Mouse (Mus musculus): ENCODE data around the gene Foxo1. TPM values are rescaled to one million over a fixed set of nuclear protein-coding genes. Genes with fewer than 3 reads are reported as not detected.

Foxo1 gene
- polyA plus RNA-seq, 1 experiment from 2014 or later: 3.4 TPM

DNA sequence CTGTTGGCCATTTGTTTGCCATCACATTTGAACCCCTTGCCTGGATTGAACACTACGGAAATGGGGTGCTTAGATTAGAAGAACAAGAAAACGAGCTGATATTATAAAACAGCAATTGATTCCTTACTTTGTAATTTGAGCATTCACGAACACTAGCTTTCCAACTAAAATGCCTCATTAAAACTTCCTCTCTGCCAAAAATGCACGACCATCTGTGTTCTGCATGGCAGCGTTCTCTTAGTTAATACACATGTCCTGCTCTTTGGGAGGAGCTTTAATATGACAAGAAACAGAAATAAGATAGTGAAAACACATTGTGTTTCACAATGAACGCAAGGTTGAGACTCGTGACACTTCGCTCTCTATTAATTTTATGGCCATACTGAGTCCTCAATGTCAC, 3.8 kb upstream of the Foxo1 start:
- Histone ChIP-seq H3K9me3 (ENCODE audit: control insufficient read depth, low read length) (no peaks in the 10 kb centered on the region), H3K4me3 (ENCODE audit: low read depth, low read length) (no peak overlapping the region), H3K4me1 (replicated peaks; ENCODE audit: control insufficient read depth, insufficient read depth) (0 out of 2 replicates have a peak, but pooled peaks cover 3% of the 10 kb centered on the region), H3K27me3 (ENCODE audit: control insufficient read depth, insufficient read depth, low read length) (no peaks in the 10 kb centered on the region), H3K27ac (replicated peaks) (no peak overlapping the region), H3K4me2 (replicated peaks; ENCODE audit: low read depth) (no peak overlapping the region), H3K9ac (ENCODE audit: low read length) (no peak overlapping the region), H3K36me3 (ENCODE audit: control insufficient read depth, insufficient read depth, low read length) (no peaks in the 10 kb centered on the region)
- TF ChIP-seq CTCF (IDR thresholded peaks at IDR 0.05; ENCODE audit: low read depth) (no peak), EP300 (optimal IDR thresholded peaks at IDR 0.05) (no peak)
- 82% methylated on average over 8 of the region's 8 CpGs for WGBS
- DNase-seq (ENCODE audit: low spot score): no peak
- ATAC-seq (ENCODE audit: low FRiP score, low TSS enrichment): no peak

GRCm38 (mm10) chr3:52266606-52267160, 1.5 kb upstream of the Foxo1 start:
- Histone ChIP-seq H3K9me3 (ENCODE audit: control insufficient read depth, low read length) (no peaks in the 10 kb centered on the region), H3K4me1 (replicated peaks; ENCODE audit: control insufficient read depth, insufficient read depth) (0 out of 2 replicates have a peak, but pooled peaks cover 3% of the 10 kb centered on the region), H3K27me3 (ENCODE audit: control insufficient read depth, insufficient read depth, low read length) (no peaks in the 10 kb centered on the region), H3K4me3 (ENCODE audit: low read depth, low read length) (peak overlapping the region; percentile 87), H3K36me3 (ENCODE audit: control insufficient read depth, insufficient read depth, low read length) (no peaks in the 10 kb centered on the region), H3K4me2 (replicated peaks; ENCODE audit: low read depth) (peak overlapping the region; percentile 93), H3K9ac (ENCODE audit: low read length) (no peak overlapping the region; the same call in 1 of the 2 replicates), H3K27ac (replicated peaks) (no peak overlapping the region)
- 12% methylated on average over 17 of the region's 17 CpGs for WGBS
- DNase-seq (ENCODE audit: low spot score): no peak
- TF ChIP-seq CTCF (IDR thresholded peaks at IDR 0.05; ENCODE audit: low read depth) (no peak; the same call in 1 of the 2 replicates), EP300 (optimal IDR thresholded peaks at IDR 0.05) (no peak)
- ATAC-seq (ENCODE audit: low FRiP score, low TSS enrichment): no peak

DNA sequence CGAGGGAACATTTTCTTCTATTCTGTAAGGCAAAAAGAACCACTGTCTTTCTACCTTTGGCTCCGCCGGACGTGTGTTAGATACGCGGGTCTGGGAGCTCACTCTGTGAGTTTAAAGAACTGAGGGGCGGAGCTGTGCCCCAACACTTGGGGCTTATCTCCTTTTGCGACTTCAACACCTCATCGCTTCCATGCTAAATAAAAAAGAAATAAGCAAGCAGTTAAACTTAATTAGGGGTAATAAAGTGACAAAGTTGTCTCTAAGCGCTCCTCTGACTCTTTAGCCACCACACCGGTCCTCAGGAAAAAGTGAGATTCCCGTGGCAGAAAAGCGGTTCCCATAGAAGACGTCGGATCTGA, 864 bp upstream of the Foxo1 start:
- H3K4me3 ChIP-seq (ENCODE audit: low read depth, low read length): peak overlapping the region; percentile 87
- peak overlapping the region; percentile 93 for H3K4me2 ChIP-seq (replicated peaks; ENCODE audit: low read depth)
- no peak for ATAC-seq (ENCODE audit: low FRiP score, low TSS enrichment)
- H3K9me3 ChIP-seq (ENCODE audit: control insufficient read depth, low read length): no peaks in the 10 kb centered on the region
- no peaks in the 10 kb centered on the region for H3K27me3 ChIP-seq (ENCODE audit: control insufficient read depth, insufficient read depth, low read length)
- 1% methylated on average over 15 of the region's 15 CpGs for WGBS
- no peak for DNase-seq (ENCODE audit: low spot score)
- peak overlapping the region; percentile 63 for H3K9ac ChIP-seq (ENCODE audit: low read length)
- H3K4me1 ChIP-seq (replicated peaks; ENCODE audit: control insufficient read depth, insufficient read depth): 0 out of 2 replicates have a peak, but pooled peaks cover 3% of the 10 kb centered on the region
- no peaks in the 10 kb centered on the region for H3K36me3 ChIP-seq (ENCODE audit: control insufficient read depth, insufficient read depth, low read length)
- peak overlapping the region; percentile 77; the same call in 1 of the 2 replicates for H3K27ac ChIP-seq (replicated peaks)
- TF ChIP-seq CTCF (IDR thresholded peaks at IDR 0.05; ENCODE audit: low read depth) (no peak), EP300 (optimal IDR thresholded peaks at IDR 0.05) (no peak)

DNA sequence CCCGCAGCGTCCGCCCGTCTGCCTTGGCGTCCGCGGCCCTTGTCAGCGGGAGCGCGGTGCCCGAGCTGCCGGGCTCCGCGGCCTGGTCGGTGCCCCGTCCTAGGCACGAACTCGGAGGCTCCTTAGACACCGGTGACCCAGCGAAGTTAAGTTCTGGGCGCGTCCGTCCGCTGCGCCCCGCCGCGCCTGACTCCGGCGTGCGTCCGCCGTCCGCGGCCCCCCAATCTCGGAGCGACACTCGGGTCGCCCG, 276 bp downstream of the Foxo1 start:
- peak overlapping the region; percentile 93 for H3K4me2 ChIP-seq (replicated peaks; ENCODE audit: low read depth)
- peak overlapping the region; percentile 96 for H3K27ac ChIP-seq (replicated peaks)
- H3K9ac ChIP-seq (ENCODE audit: low read length): peak overlapping the region; percentile 88
- peak overlapping the region; percentile 87 for H3K4me3 ChIP-seq (ENCODE audit: low read depth, low read length)
- 0% methylated on average over 17 of the region's 40 CpGs for WGBS
- H3K27me3 ChIP-seq (ENCODE audit: control insufficient read depth, insufficient read depth, low read length): no peaks in the 10 kb centered on the region
- 0 out of 2 replicates have a peak, but pooled peaks cover 3% of the 10 kb centered on the region for H3K4me1 ChIP-seq (replicated peaks; ENCODE audit: control insufficient read depth, insufficient read depth)
- H3K9me3 ChIP-seq (ENCODE audit: control insufficient read depth, low read length): no peaks in the 10 kb centered on the region
- no peak for TF ChIP-seq EP300 (optimal IDR thresholded peaks at IDR 0.05)
- no peak for TF ChIP-seq CTCF (IDR thresholded peaks at IDR 0.05; ENCODE audit: low read depth)
- ATAC-seq (ENCODE audit: low FRiP score, low TSS enrichment) (no peak), DNase-seq (ENCODE audit: low spot score) (no peak)
- no peaks in the 10 kb centered on the region for H3K36me3 ChIP-seq (ENCODE audit: control insufficient read depth, insufficient read depth, low read length)

DNA sequence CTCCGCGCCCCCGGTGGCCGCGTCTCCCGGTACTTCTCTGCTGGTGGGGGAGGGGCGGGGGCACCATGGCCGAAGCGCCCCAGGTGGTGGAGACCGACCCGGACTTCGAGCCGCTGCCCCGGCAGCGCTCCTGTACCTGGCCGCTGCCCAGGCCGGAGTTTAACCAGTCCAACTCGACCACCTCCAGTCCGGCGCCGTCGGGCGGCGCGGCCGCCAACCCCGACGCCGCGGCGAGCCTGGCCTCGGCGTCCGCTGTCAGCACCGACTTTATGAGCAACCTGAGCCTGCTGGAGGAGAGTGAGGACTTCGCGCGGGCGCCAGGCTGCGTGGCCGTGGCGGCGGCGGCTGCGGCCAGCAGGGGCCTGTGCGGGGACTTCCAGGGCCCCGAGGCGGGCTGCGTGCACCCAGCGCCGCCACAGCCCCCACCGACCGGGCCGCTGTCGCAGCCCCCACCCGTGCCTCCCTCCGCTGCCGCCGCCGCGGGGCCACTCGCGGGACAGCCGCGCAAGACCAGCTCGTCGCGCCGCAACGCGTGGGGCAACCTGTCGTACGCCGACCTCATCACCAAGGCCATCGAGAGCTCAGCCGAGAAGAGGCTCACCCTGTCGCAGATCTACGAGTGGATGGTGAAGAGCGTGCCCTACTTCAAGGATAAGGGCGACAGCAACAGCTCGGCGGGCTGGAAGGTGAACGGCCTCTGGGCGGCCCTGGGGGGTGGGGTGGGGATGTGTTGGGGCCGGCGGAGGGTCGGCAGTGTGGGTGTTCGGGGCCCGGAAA, 789 bp downstream of the Foxo1 start:
- Histone ChIP-seq H3K27ac (replicated peaks) (peak overlapping the region; percentile 96), H3K9ac (ENCODE audit: low read length) (peak overlapping the region; percentile 88), H3K9me3 (ENCODE audit: control insufficient read depth, low read length) (no peaks in the 10 kb centered on the region), H3K36me3 (ENCODE audit: control insufficient read depth, insufficient read depth, low read length) (no peaks in the 10 kb centered on the region), H3K4me2 (replicated peaks; ENCODE audit: low read depth) (peak overlapping the region; percentile 93), H3K4me1 (replicated peaks; ENCODE audit: control insufficient read depth, insufficient read depth) (0 out of 2 replicates have a peak, but pooled peaks cover 3% of the 10 kb centered on the region), H3K4me3 (ENCODE audit: low read depth, low read length) (peak overlapping the region; percentile 87), H3K27me3 (ENCODE audit: control insufficient read depth, insufficient read depth, low read length) (no peaks in the 10 kb centered on the region)
- peak; percentile 42 for ATAC-seq (ENCODE audit: low FRiP score, low TSS enrichment)
- no peak for TF ChIP-seq CTCF (IDR thresholded peaks at IDR 0.05; ENCODE audit: low read depth)
- TF ChIP-seq EP300 (optimal IDR thresholded peaks at IDR 0.05): no peak
- DNase-seq (ENCODE audit: low spot score): peak; percentile 73
- WGBS: under 1% methylated on average over 81 of the region's 89 CpGs
